ENCODE assay signal across 10 mouse cellular contexts in the genomic region with DNA sequence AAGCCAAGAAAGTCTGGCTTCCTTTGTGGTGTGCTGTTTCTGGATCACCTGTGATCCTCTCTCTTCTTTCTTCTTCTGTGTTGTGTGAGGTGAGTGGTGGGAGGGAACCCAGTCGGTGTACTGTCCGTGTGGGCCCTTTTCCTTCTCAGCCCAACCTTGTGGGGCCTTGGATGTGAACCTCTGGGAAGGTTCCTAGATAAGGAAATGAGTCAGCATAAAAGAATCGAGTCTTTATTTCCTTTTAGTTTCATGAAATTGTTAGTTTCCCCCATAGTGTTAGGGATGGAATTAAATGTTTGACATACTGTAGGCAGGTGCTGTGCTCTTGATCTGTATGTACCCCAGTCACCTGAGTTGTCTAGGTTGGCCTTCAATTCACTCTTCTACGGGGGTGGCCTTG. TPM values are rescaled to one million over a fixed set of nuclear protein-coding genes. Genes with fewer than 3 reads are reported as not detected.
DNase-seq lines count a peak whose midpoint lies in the region; ATAC-seq and TF ChIP-seq lines count a peak whose summit lies in the region.
"Had no signal": no experiment of that assay in that cellular context is flagged by ENCODE, and none has a peak within 500 bp of the region (broad histone marks: within the 10 kb centered on the region; RNA-seq: fewer than 3 reads in every experiment).

No protein-coding gene starts in this region.

- peak overlapping the region; percentile 65 for H3K27ac ChIP-seq in heart, adult 2 months
- 0 out of 2 replicates have a peak overlapping the region, but pooled peaks have one; percentile 38 for H3K27ac ChIP-seq in kidney, postnatal 0 days
- H3K27ac ChIP-seq in embryonic facial prominence, embryonic 13.5 days: peak overlapping the region; percentile 16; the same call in 1 of the 2 replicates
- H3K27ac ChIP-seq in liver, postnatal 0 days (ENCODE audit: low read depth): peak overlapping the region; percentile 29; the same call in 1 of the 2 replicates

- no peaks in the 10 kb centered on the region for H3K9me3 ChIP-seq in kidney, postnatal 0 days (replicated peaks; ENCODE audit: low read length)
- H3K9me3 ChIP-seq in embryonic facial prominence, embryonic 13.5 days: no peaks in the 10 kb centered on the region
- no peaks in the 10 kb centered on the region for H3K9me3 ChIP-seq in liver, postnatal 0 days (ENCODE audit: low read length)

- intact Hi-C loops in heart, adult 2 months (cut with DNase I): no loop called here

- no peak for DNase-seq in heart, adult 2 months
- no peak for DNase-seq in heart, postnatal 4 days
- DNase-seq in kidney, postnatal 0 days (ENCODE audit: low spot score): no peak
- DNase-seq in kidney, adult 8-10 months: no peak
- DNase-seq in liver, postnatal 0 days: no peak
- no peak for DNase-seq in yolk sac, embryonic 10.5 days (ENCODE audit: low spot score)
- DNase-seq in embryo, embryonic 10.5 days (ENCODE audit: low spot score): no peak
- DNase-seq: retina, postnatal 1 day had no signal

- no peaks in the 10 kb centered on the region for H3K79me2 ChIP-seq in heart, adult 2 months (replicated peaks; ENCODE audit: control insufficient read depth, insufficient read depth, low read length)

- ATAC-seq in kidney, postnatal 0 days (replicated peaks; ENCODE audit: low FRiP score, low read depth): no peak
- ATAC-seq in embryonic facial prominence, embryonic 13.5 days (ENCODE audit: insufficient number of reproducible peaks, insufficient read depth, low FRiP score, low TSS enrichment, low read depth): no peak
- ATAC-seq in liver, postnatal 0 days: no peak
- ATAC-seq: inflammation-experienced regulatory T-cells, adult 6 months had no signal

- 42% methylated on average over 4 of the region's 4 CpGs for WGBS in heart, adult 2 months
- 57% methylated on average over 4 of the region's 4 CpGs for WGBS in kidney, postnatal 0 days
- WGBS in embryonic facial prominence, embryonic 13.5 days: 92% methylated on average over 4 of the region's 4 CpGs
- 33% methylated on average over 4 of the region's 4 CpGs for WGBS in liver, postnatal 0 days (ENCODE audit: insufficient replicate concordance)

- TF ChIP-seq POLR2A in heart, adult 2 months (IDR thresholded peaks at IDR 0.05; ENCODE audit: insufficient read depth, low read depth, low read length): no peak

- H3K9ac ChIP-seq in heart, adult 2 months (ENCODE audit: low read depth, low read length): no peak overlapping the region
- no peak overlapping the region for H3K9ac ChIP-seq in kidney, postnatal 0 days (ENCODE audit: low read depth, low read length)
- H3K9ac ChIP-seq in embryonic facial prominence, embryonic 13.5 days: no peak overlapping the region
- H3K9ac ChIP-seq in liver, postnatal 0 days (replicated peaks): no peak overlapping the region

- no peak overlapping the region for H3K4me3 ChIP-seq in heart, adult 2 months
- no peak overlapping the region for H3K4me3 ChIP-seq in kidney, postnatal 0 days (replicated peaks; ENCODE audit: low read depth, low read length)
- H3K4me3 ChIP-seq in embryonic facial prominence, embryonic 13.5 days: no peak overlapping the region
- H3K4me3 ChIP-seq in liver, postnatal 0 days (ENCODE audit: low read depth, low read length): no peak overlapping the region

- H3K27me3 ChIP-seq in heart, adult 2 months (ENCODE audit: control insufficient read depth, insufficient read depth, low read length): no peaks in the 10 kb centered on the region
- H3K27me3 ChIP-seq in kidney, postnatal 0 days (ENCODE audit: insufficient read depth, low read length): no peaks in the 10 kb centered on the region
- no peaks in the 10 kb centered on the region for H3K27me3 ChIP-seq in embryonic facial prominence, embryonic 13.5 days
- no peaks in the 10 kb centered on the region for H3K27me3 ChIP-seq in liver, postnatal 0 days (ENCODE audit: insufficient read depth, low read length)

- H3K4me2 ChIP-seq in kidney, postnatal 0 days (ENCODE audit: low read length): no peak overlapping the region
- H3K4me2 ChIP-seq in embryonic facial prominence, embryonic 13.5 days: no peak overlapping the region
- no peak overlapping the region for H3K4me2 ChIP-seq in liver, postnatal 0 days (ENCODE audit: low read depth, low read length)

- peaks cover 9% of the 10 kb centered on the region for H3K4me1 ChIP-seq in heart, adult 2 months (ENCODE audit: control insufficient read depth, insufficient read depth, low read length)
- no peaks in the 10 kb centered on the region for H3K4me1 ChIP-seq in kidney, postnatal 0 days (replicated peaks; ENCODE audit: insufficient read depth, low read length)
- H3K4me1 ChIP-seq in embryonic facial prominence, embryonic 13.5 days: peaks cover 22% of the 10 kb centered on the region
- H3K4me1 ChIP-seq in liver, postnatal 0 days (ENCODE audit: insufficient read depth): peaks cover 28% of the 10 kb centered on the region

- no peaks in the 10 kb centered on the region for H3K36me3 ChIP-seq in heart, adult 2 months (ENCODE audit: control insufficient read depth, insufficient read depth, low read length)
- H3K36me3 ChIP-seq in kidney, postnatal 0 days (ENCODE audit: insufficient read depth, low read length): peaks cover 4% of the 10 kb centered on the region; the same call in 1 of the 2 replicates
- peaks cover 17% of the 10 kb centered on the region for H3K36me3 ChIP-seq in embryonic facial prominence, embryonic 13.5 days
- H3K36me3 ChIP-seq in liver, postnatal 0 days (replicated peaks; ENCODE audit: insufficient read depth, low read length): peaks cover 6% of the 10 kb centered on the region; the same call in 1 of the 2 replicates

- TF ChIP-seq CTCF in heart, adult 2 months (IDR thresholded peaks at IDR 0.05): no peak
- TF ChIP-seq CTCF in kidney, postnatal 0 days (IDR thresholded peaks at IDR 0.05; ENCODE audit: low read depth): no peak
- no peak for TF ChIP-seq CTCF in liver, postnatal 0 days (IDR thresholded peaks at IDR 0.05; ENCODE audit: low read depth)

- TF ChIP-seq EP300 in heart, adult 2 months (IDR thresholded peaks at IDR 0.05; ENCODE audit: insufficient read depth, low read depth, low read length): no peak
- no peak for TF ChIP-seq EP300 in liver, postnatal 0 days (IDR thresholded peaks at IDR 0.05; ENCODE audit: low read depth)

RNA-seq across cellular contexts. Expression of a gene that starts 52.9 kb away (rescaled TPM):
- 10 to 100 TPM; 20.5 to 31.5 TPM for total RNA-seq in heart, adult 2 months (2021)
- 18.7 and 21.8 TPM in 2 replicates for polyA plus RNA-seq in heart, adult 2 months (2012; rRNA removed)
- 10 to 100 TPM; 33.1 to 35.6 TPM for total RNA-seq in heart, postnatal 4 days (2021)
- 38.9 and 46.8 TPM in 2 replicates for polyA plus RNA-seq in kidney, postnatal 0 days (2015; fragmentation: Nextera tagmentation; extraction: Ambion mirVana)
- 158 and 211 TPM in 2 replicates for polyA plus RNA-seq in embryonic facial prominence, embryonic 13.5 days (2015; fragmentation: Nextera tagmentation; extraction: Ambion mirVana)
- 26.2 and 29.1 TPM in 2 replicates for polyA plus RNA-seq in liver, postnatal 0 days (2015; fragmentation: Nextera tagmentation; extraction: Ambion mirVana)
